Mouse (Mus musculus) heart, embryonic 14.5 days (tissue): ENCODE measurements at regions not wholly inside any gene's neighbourhood (a gene's known extent, or its start where the extent isn't known, plus 50 kb on each side); places are given as distances from the start of the nearest gene placed in this dataset.

Source experiments
- ATAC-seq: fragments of 200-750 bp; cut with Nextera tagmentation; 2 replicates; pipeline ENCODE4 v1.8.0; 2017; ENCODE audit warnings: low read depth, moderate TSS enrichment; ENCODE audit not compliant: insufficient number of reproducible peaks, insufficient read depth, low FRiP score
- H3K27ac ChIP-seq, 2 experiments: fragments of 200-500 bp in 1 of 2; fragments of 300-500 bp in 1 of 2; sonication (generic) in 1 of 2; replicated peaks in 1 of 2; 2 replicates each; pipeline ENCODE4 v1.5.1; 2012 to 2014; ENCODE audit warnings: low read depth in 2 of 2, low read length in 2 of 2, control low read depth in 1 of 2, mild to moderate bottlenecking in 1 of 2, mixed read lengths in 1 of 2; ENCODE audit not compliant: control insufficient read depth in 1 of 2, insufficient read depth in 1 of 2
- H3K27me3 ChIP-seq: fragments of 300-500 bp; sonication (generic); 2 replicates; pipeline ENCODE4 v1.6.1; 2014; ENCODE audit warnings: mild to moderate bottlenecking, low read length, control low read depth; ENCODE audit not compliant: control insufficient read depth, insufficient read depth
- H3K36me3 ChIP-seq: fragments of 300-500 bp; sonication (generic); 2 replicates; pipeline ENCODE4 v1.6.1; 2014; ENCODE audit warnings: mild to moderate bottlenecking, control low read depth, low read length, mixed read lengths; ENCODE audit not compliant: control insufficient read depth, insufficient read depth
- H3K4me1 ChIP-seq, 2 experiments: fragments of 200-500 bp in 1 of 2; fragments of 300-500 bp in 1 of 2; sonication (generic) in 1 of 2; 2 replicates each; pipeline ENCODE4 v1.6.1; 2012 to 2014; ENCODE audit warnings: low read length in 2 of 2, control low read depth in 1 of 2, mixed read lengths in 1 of 2; ENCODE audit not compliant: control insufficient read depth in 2 of 2, insufficient read depth in 2 of 2
- H3K4me2 ChIP-seq: fragments of 300-500 bp; sonication (generic); 2 replicates; pipeline ENCODE4 v1.6.1; 2014; ENCODE audit warnings: mild to moderate bottlenecking, low read length
- H3K4me3 ChIP-seq, 2 experiments: fragments of 200-500 bp in 1 of 2; fragments of 300-500 bp in 1 of 2; sonication (generic) in 1 of 2; 2 replicates each; pipeline ENCODE4 v1.5.1; 2012 to 2014; ENCODE audit warnings: low read length in 2 of 2, mild to moderate bottlenecking in 2 of 2, control low read depth in 1 of 2, low read depth in 1 of 2, moderate library complexity in 1 of 2; ENCODE audit not compliant: control insufficient read depth in 1 of 2, insufficient read depth in 1 of 2
- H3K9ac ChIP-seq: fragments of 300-500 bp; sonication (generic); 2 replicates; pipeline ENCODE4 v1.6.1; 2014; ENCODE audit warnings: mild to moderate bottlenecking, low read length
- H3K9me3 ChIP-seq: fragments of 300-500 bp; sonication (generic); 2 replicates; pipeline ENCODE4 v1.6.1; 2016; ENCODE audit warnings: low read length, control low read depth; ENCODE audit not compliant: control insufficient read depth
- WGBS: fragments of 180-500 bp; shearing (Covaris S2); extraction: QIAGEN DNeasy Blood & Tissue Kit; methylation state at CpG from one replicate; pipeline ENCODE4 v1.1.7; 2014; 5-methylcytosine and 5-hydroxymethylcytosine counted together

GRCm38 (mm10) chr3:54480251-54480650 lies 119.3 kb downstream of the Postn start:
- no peak overlapping the region for H3K9ac ChIP-seq
- no peaks in the 10 kb centered on the region for H3K27me3 ChIP-seq
- no peaks in the 10 kb centered on the region for H3K36me3 ChIP-seq
- H3K4me3 ChIP-seq = no peak overlapping the region
- WGBS = 63% methylated on average over 6 of the region's 6 CpGs
- H3K27ac ChIP-seq = no peak overlapping the region
- no peaks in the 10 kb centered on the region for H3K9me3 ChIP-seq
- H3K4me2 ChIP-seq = no peak overlapping the region
- no peaks in the 10 kb centered on the region for H3K4me1 ChIP-seq
- ATAC-seq = no peak

- no peaks in the 10 kb centered on the region for H3K36me3 ChIP-seq
- no peaks in the 10 kb centered on the region for H3K4me1 ChIP-seq
- no peak overlapping the region for H3K27ac ChIP-seq
- no peak overlapping the region for H3K4me2 ChIP-seq
- H3K9me3 ChIP-seq = no peaks in the 10 kb centered on the region
- no peaks in the 10 kb centered on the region for H3K27me3 ChIP-seq
- no peak overlapping the region for H3K4me3 ChIP-seq
- no peak for ATAC-seq
- H3K9ac ChIP-seq = no peak overlapping the region
- 89% methylated on average over 2 of the region's 2 CpGs for WGBS
These were observed 126.4 kb downstream of the Postn start for GRCm38 (mm10) chr3:54487346-54487745.

DNA sequence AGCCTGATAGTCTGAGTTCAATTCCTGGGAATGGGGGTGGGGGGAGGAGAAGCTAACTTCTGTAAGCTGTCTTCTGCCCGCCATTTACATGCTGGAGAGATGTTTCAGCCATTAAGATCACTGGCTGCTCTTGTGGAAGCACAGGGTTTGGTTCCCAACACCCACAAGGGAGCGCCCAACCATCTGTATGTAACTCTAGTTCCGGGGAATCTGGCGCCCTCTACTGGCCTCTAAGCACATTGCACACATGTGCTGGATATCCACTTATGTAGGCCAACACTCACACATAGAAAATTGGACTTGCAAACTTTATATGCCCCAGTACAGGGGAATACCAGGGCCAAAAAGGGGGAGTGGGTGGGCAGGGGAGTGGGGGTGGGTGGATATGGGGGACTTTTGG lies 126.9 kb downstream of the Postn start:
- 61% methylated on average over 4 of the region's 4 CpGs for WGBS
- ATAC-seq = no peak
- H3K36me3 ChIP-seq = no peaks in the 10 kb centered on the region

DNA sequence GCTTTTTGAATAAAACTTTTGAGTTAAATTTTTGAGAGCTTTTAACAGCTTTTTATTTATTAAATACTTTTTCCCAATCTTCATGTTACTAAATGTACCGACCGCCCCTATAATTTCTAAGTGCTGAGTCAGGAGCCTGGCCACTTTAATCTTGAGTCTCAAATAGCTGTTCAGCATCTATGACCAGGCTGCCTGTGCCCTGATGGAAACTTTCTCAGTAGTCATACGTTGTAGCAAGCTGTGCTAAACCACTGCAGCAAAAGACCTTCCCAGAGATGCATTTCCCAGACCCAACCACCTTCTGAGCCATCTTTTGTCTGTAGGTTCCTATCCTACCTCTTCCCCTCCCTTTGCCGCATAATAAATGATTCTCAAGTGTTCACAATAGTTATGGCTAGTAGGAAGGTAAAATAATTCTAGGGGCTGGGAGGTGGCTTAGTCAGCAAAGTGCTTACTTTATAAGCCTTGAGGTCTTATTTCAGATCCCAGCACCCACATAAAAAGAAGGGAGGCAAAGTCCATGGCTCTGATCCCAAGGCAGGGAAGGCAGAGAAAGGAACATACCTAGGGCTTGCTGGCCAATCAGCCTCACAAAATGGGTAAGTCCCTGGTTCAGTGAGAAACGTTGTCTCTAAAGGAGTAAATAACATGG lies 129.5 kb downstream of the Postn start:
- H3K36me3 ChIP-seq = no peaks in the 10 kb centered on the region
- WGBS = 78% methylated on average over 5 of the region's 5 CpGs
- H3K9ac ChIP-seq = no peak overlapping the region
- H3K27ac ChIP-seq = no peak overlapping the region
- H3K4me2 ChIP-seq = no peak overlapping the region
- H3K4me1 ChIP-seq = no peaks in the 10 kb centered on the region
- ATAC-seq = no peak
- H3K9me3 ChIP-seq = no peaks in the 10 kb centered on the region
- no peaks in the 10 kb centered on the region for H3K27me3 ChIP-seq
- no peak overlapping the region for H3K4me3 ChIP-seq

More for the DNA sequence above, 126.9 kb downstream of the Postn start:
- Histone ChIP-seq H3K9me3 (no peaks in the 10 kb centered on the region), H3K27ac (no peak overlapping the region), H3K9ac (no peak overlapping the region), H3K4me2 (no peak overlapping the region), H3K4me1 (no peaks in the 10 kb centered on the region), H3K4me3 (no peak overlapping the region), H3K27me3 (no peaks in the 10 kb centered on the region)

GRCm38 (mm10) chr3:54493567-54493966 lies 132.7 kb downstream of the Postn start:
- Histone ChIP-seq H3K4me2 (no peak overlapping the region), H3K36me3 (no peaks in the 10 kb centered on the region), H3K9ac (no peak overlapping the region), H3K4me1 (no peaks in the 10 kb centered on the region), H3K4me3 (no peak overlapping the region), H3K27me3 (no peaks in the 10 kb centered on the region), H3K9me3 (no peaks in the 10 kb centered on the region), H3K27ac (no peak overlapping the region)
- 67% methylated on average over 3 of the region's 3 CpGs for WGBS
- no peak for ATAC-seq

DNA sequence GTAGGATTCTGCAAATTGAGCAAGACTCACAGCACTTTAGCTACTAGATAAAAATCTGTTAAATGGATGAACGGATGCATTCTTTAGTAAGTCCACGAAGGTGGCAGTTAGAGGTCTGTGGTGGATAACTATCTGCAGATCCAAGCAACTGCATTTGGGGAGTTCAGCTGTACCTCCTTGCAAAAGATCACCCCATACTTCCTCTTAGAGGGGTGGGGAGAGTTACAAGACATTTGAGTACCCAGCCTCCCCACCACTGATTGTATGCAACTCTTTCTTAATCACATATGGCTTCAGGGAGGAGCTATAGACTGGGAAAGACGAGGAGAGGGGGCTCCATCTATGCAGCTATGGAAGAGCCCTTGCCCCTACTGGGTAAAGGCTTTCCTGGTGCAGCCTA lies 144.1 kb downstream of the Postn start:
- ATAC-seq = no peak
- H3K4me3 ChIP-seq = no peak overlapping the region
- H3K4me1 ChIP-seq = no peaks in the 10 kb centered on the region
- no peaks in the 10 kb centered on the region for H3K9me3 ChIP-seq
- no peak overlapping the region for H3K27ac ChIP-seq
- H3K36me3 ChIP-seq = no peaks in the 10 kb centered on the region
- no peak overlapping the region for H3K9ac ChIP-seq
- H3K27me3 ChIP-seq = no peaks in the 10 kb centered on the region
- no peak overlapping the region for H3K4me2 ChIP-seq
- WGBS = 71% methylated on average over 3 of the region's 3 CpGs

GRCm38 (mm10) chr3:54507575-54507974 lies 146.7 kb downstream of the Postn start:
- 93% methylated on average over 1 of the region's 1 CpGs for WGBS
- Histone ChIP-seq H3K4me2 (no peak overlapping the region), H3K9ac (no peak overlapping the region), H3K4me1 (no peaks in the 10 kb centered on the region), H3K36me3 (no peaks in the 10 kb centered on the region), H3K27ac (no peak overlapping the region), H3K4me3 (no peak overlapping the region), H3K27me3 (no peaks in the 10 kb centered on the region), H3K9me3 (no peaks in the 10 kb centered on the region)
- ATAC-seq = no peak

DNA sequence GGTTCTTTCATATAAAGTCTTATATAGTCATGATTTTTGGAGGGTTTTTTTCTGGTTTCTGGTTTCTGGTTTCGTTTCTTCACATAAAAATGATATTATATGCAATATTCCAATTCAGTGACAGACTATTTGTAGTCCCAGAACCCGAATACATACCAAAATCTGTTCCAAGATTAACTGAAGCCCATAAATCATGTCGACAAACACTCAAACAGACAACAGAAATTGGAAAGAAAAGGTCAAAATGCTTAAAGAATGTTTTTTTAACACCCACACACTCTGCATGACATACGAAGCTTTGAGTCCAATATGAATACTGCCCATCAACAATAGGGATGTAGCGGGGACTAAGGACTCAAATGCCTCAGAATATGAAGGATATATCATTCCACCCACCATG lies 148.0 kb downstream of the Postn start:
- H3K4me2 ChIP-seq = no peak overlapping the region
- no peaks in the 10 kb centered on the region for H3K27me3 ChIP-seq
- H3K9me3 ChIP-seq = no peaks in the 10 kb centered on the region
- ATAC-seq = no peak
- H3K9ac ChIP-seq = no peak overlapping the region
- H3K4me3 ChIP-seq = no peak overlapping the region
- H3K36me3 ChIP-seq = no peaks in the 10 kb centered on the region
- WGBS = 67% methylated on average over 5 of the region's 5 CpGs
- no peaks in the 10 kb centered on the region for H3K4me1 ChIP-seq
- H3K27ac ChIP-seq = no peak overlapping the region
